Mouse (Mus musculus) kidney, postnatal 0 days (tissue): ENCODE results near the gene Ndufa12. TPM values are rescaled to one million over a fixed set of nuclear protein-coding genes. Genes with fewer than 3 reads are reported as not detected.

Source experiments
- ATAC-seq: fragments of 200-750 bp; cut with Nextera tagmentation; replicated peaks from 2 replicates; pipeline ENCODE4 v1.8.0; 2017; ENCODE audit warnings: low read depth, moderate number of reproducible peaks, moderate TSS enrichment, moderate library complexity; ENCODE audit not compliant: low FRiP score
- DNase-seq: peaks from one replicate; pipeline ENCODE4 v3.0.0-alpha.2; 2016; ENCODE audit warnings: low spot score
- H3K27ac ChIP-seq: fragments of 300-500 bp; sonication (generic); 2 replicates; pipeline ENCODE4 v1.5.1; 2014; ENCODE audit warnings: mild to moderate bottlenecking
- H3K27me3 ChIP-seq: fragments of 300-500 bp; sonication (generic); 2 replicates; pipeline ENCODE4 v1.6.1; 2014; ENCODE audit warnings: low read length, mixed read lengths; ENCODE audit not compliant: insufficient read depth
- H3K36me3 ChIP-seq: fragments of 300-500 bp; sonication (generic); 2 replicates; pipeline ENCODE4 v1.6.1; 2014; ENCODE audit warnings: low read length, mixed read lengths; ENCODE audit not compliant: insufficient read depth
- H3K4me1 ChIP-seq: fragments of 300-500 bp; sonication (generic); replicated peaks from 2 replicates; pipeline ENCODE4 v1.6.1; 2014; ENCODE audit warnings: antibody characterized with exemption, low read length, mixed read lengths; ENCODE audit not compliant: insufficient read depth
- H3K4me2 ChIP-seq: fragments of 300-500 bp; sonication (generic); 2 replicates; pipeline ENCODE4 v1.6.1; 2014; ENCODE audit warnings: mild to moderate bottlenecking, low read length, moderate library complexity, mixed read lengths
- H3K4me3 ChIP-seq: fragments of 300-500 bp; sonication (generic); replicated peaks from 2 replicates; pipeline ENCODE4 v1.5.1; 2014; ENCODE audit warnings: low read depth, low read length
- H3K9ac ChIP-seq: fragments of 300-500 bp; sonication (generic); 2 replicates; pipeline ENCODE4 v1.6.1; 2014; ENCODE audit warnings: low read depth, low read length
- H3K9me3 ChIP-seq: fragments of 300-500 bp; sonication (generic); replicated peaks from 2 replicates; pipeline ENCODE4 v1.6.1; 2016; ENCODE audit warnings: low read length, inconsistent platforms, mixed read lengths
- CTCF ChIP-seq: IDR thresholded peaks from 2 replicates; pipeline ENCODE4 v1.5.1; 2016; ENCODE audit warnings: antibody characterized with exemption, low read depth, mild to moderate bottlenecking, moderate library complexity
- WGBS: fragments of 180-500 bp; shearing (Covaris S2); extraction: QIAGEN DNeasy Blood & Tissue Kit; methylation state at CpG from one replicate; pipeline ENCODE4 v1.1.7; 2014; 5-methylcytosine and 5-hydroxymethylcytosine counted together
- polyA plus RNA-seq: library from polyadenylated mRNA; unstranded; fragments of >200 nt; fragmentation: Nextera tagmentation; extraction: Ambion mirVana; gene quantifications from 2 replicates; pipeline ENCODE4 v1.2.1, GENCODE M21; 2015

Ndufa12 gene
- polyA plus RNA-seq, 1 experiment from 2014 or later: 752 TPM

DNA sequence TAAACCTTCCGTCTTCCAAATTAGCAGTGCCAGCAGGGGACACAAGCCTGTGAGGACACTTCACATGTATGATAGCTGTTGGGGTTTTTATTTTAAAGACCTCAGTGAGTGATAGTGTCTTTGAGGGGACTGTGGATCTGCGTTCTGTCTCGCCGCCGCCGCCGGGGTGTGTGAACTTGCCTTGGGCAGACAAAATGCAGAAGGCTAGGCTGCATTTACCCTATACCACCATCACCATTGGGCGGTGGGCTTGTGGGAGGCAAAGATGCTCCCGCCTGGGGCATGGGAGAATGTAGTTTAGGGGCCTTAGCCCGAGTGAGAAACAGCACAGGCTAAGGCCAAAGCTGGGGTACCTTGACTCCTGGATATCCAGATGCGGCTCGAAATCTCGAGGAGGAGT is 64.1 kb downstream of the Ndufa12 start:
- Histone ChIP-seq H3K4me3 (no peak overlapping the region), H3K9ac (no peak overlapping the region), H3K27me3 (no peaks in the 10 kb centered on the region), H3K36me3 (no peaks in the 10 kb centered on the region), H3K4me1 (no peaks in the 10 kb centered on the region), H3K9me3 (no peaks in the 10 kb centered on the region), H3K4me2 (no peak overlapping the region), H3K27ac (no peak overlapping the region)
- WGBS: 91% methylated on average over 13 of the region's 13 CpGs
- no peak for TF ChIP-seq CTCF
- ATAC-seq (no peak), DNase-seq (no peak)

DNA sequence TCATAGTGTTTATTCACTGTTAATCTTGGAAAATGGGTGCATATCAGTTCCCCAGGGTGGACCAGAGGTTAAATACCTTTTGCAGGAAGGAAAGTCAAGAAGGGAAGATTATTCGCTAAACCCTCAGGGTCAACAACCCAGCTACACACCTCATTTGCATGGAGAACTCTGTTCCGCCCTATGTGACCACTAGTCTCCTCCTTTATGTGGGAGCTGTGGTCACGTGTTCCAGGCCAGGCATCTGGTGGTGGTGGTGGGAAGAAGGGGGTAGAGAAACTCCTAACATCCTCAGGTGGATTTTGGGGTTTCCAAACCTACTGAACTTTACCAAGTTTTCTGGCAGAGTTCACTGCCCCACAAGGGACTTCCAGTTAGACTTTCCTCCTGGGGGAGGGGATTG is 64.7 kb downstream of the Ndufa12 start:
- H3K27ac ChIP-seq: no peak overlapping the region
- H3K27me3 ChIP-seq: no peaks in the 10 kb centered on the region
- no peaks in the 10 kb centered on the region for H3K36me3 ChIP-seq
- H3K4me2 ChIP-seq: no peak overlapping the region
- no peak for TF ChIP-seq CTCF
- no peak overlapping the region for H3K4me3 ChIP-seq
- no peaks in the 10 kb centered on the region for H3K4me1 ChIP-seq
- no peak for DNase-seq
- H3K9ac ChIP-seq: no peak overlapping the region
- no peaks in the 10 kb centered on the region for H3K9me3 ChIP-seq
- 73% methylated on average over 3 of the region's 3 CpGs for WGBS
- ATAC-seq: no peak

DNA sequence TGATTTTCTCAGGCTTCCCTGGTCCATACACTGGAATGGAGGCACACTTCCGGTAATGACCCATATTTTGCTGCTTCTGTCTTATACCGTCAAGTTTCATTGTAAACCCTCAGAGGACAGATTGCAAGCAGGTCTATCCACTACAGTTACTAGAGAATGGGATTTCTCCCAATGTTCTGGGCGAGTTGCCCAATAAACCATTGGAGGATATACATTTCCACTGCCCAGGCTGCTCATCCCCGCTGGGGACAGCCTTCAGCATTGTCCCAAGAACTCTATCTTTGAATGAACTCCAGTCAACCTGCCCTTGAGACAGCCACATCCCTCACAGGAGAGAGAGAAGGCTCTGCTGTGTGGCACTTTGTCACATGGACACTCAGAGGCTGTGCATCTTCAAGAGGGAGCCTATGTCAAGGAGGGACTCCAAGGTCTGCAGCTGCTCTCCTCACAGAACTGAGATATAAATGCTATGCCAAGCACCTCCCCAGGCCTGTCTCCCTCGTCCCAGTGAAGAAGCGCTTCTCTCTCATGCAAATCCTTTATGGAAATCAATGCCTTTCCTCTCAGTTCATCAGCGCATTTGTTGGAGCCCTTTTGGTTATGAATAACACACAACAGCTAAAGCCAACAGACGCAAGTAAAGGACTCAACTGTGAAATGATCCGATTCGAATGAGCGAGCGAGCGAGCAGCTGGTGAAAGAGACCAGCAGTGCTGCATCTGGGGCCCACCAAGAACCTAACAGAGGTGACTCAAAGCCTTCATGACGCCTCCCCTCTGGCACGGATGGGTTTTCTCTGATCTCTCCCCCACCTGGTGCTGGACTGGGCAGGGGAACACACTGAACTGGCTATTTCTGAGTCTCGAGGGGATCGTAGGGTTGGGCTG is 67.4 kb downstream of the Ndufa12 start:
- Histone ChIP-seq H3K9me3 (no peaks in the 10 kb centered on the region), H3K4me1 (no peaks in the 10 kb centered on the region), H3K4me2 (no peak overlapping the region), H3K36me3 (no peaks in the 10 kb centered on the region), H3K27ac (no peak overlapping the region), H3K4me3 (no peak overlapping the region), H3K27me3 (no peaks in the 10 kb centered on the region), H3K9ac (no peak overlapping the region)
- ATAC-seq (no peak), DNase-seq (no peak)
- TF ChIP-seq CTCF: no peak
- 63% methylated on average over 17 of the region's 17 CpGs for WGBS

Other genes with a start within 250 kb of the Ndufa12 start
- 20.8 and 22.0 TPM in 2 replicates for gene Vezt, start 162.9 kb upstream of the Ndufa12 start, polyA plus RNA-seq
- 2.3 TPM in 2 replicates for gene Fgd6, start 162.7 kb upstream of the Ndufa12 start, polyA plus RNA-seq
- gene Nr2c1, start 50.7 kb upstream of the Ndufa12 start, polyA plus RNA-seq: 5.7 and 6.4 TPM in 2 replicates
- gene Gm4792, start 100.0 kb downstream of the Ndufa12 start, polyA plus RNA-seq: not detected in 2 replicates
- gene Tmcc3, start 113.2 kb downstream of the Ndufa12 start, polyA plus RNA-seq: 7.9 and 8.4 TPM in 2 replicates